Mouse (Mus musculus): ENCODE data around the gene Dars.

The Dars gene

GRCm38 (mm10) chr1:128344232-128344631 lies 72.9 kb downstream of the Dars start:
- no peak for DNase-seq (ENCODE audit: low spot score in 2 of 2)

- DNase-seq (ENCODE audit: low spot score in 2 of 2) = no peak
These were observed 79.4 kb downstream of the Dars start for GRCm38 (mm10) chr1:128337708-128338320.

- DNase-seq (ENCODE audit: low spot score in 2 of 2) = no peak
These were observed 86.9 kb downstream of the Dars start for GRCm38 (mm10) chr1:128330313-128330712.

- no peak for DNase-seq (ENCODE audit: low spot score in 2 of 2)
These were observed 89.0 kb downstream of the Dars start, which contains the start of gene Lct for GRCm38 (mm10) chr1:128328218-128328617. Lct (minus strand) TSS chr1:128328318.

- DNase-seq (ENCODE audit: low spot score in 2 of 2) = no peak
These were observed 90.0 kb downstream of the Dars start for GRCm38 (mm10) chr1:128327165-128327564.

GRCm38 (mm10) chr1:128324776-128325175 lies 92.4 kb downstream of the Dars start:
- no peak for DNase-seq (ENCODE audit: low spot score in 2 of 2)

DNA sequence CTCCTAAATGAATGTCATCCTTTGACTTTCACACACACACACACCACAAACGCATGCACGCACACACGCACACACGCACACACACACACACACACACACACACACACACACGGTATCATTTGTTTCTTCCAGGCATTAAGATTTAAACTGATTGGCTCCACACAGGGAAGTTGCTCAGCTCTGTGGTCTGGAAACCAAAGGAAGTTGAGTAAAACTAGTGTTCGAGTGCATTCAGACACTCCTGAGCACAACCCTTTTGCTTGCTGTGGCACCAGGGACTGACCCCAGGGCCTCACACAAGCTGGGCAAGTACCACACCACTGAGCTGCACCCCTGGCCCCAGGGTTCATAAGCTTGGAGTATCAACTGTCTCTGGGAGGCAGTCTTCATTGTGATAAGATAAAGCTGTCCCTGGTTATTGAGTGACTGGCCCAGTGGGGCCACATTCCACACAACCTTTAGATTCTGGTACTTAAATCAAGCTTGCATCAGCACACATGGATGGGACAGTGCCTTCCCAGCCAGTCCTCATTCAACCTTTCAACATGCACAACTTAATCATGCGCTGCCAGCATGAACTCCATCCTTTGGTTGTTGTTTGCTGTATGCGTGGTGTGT lies 94.0 kb downstream of the Dars start:
- no peak for DNase-seq (ENCODE audit: low spot score in 2 of 2)

DNA sequence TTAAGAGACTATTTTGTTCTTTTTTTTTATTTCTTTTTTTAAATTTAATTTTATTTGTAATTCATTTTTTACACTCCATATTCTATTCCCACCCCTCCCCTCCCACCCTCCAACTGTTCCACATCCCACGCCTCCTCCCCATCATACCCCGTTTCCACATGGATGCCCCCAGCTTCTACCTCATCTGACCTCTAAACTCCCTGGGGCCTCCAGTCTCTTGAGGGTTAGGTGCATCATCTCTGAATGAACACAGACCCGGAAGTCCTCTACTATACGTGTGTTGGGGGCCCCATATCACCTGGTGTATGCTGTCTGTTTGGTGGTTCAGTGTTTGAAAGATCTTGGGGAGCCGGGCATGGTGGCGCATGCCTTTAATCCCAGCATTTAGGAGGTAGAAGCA lies 97.9 kb downstream of the Dars start:
- peak in 1 of 2 experiments; percentile 36 for DNase-seq (ENCODE audit: low spot score in 2 of 2)

GRCm38 (mm10) chr1:128314665-128315064 lies 102.5 kb downstream of the Dars start:
- no peak for DNase-seq (ENCODE audit: low spot score in 2 of 2)

Measured in natural killer cell, adult 2 months (primary cell).